Mouse (Mus musculus) neural tube, embryonic 10.5 days (tissue): ENCODE data around the gene Psmd6.

Experiments used
- DNase-seq: peaks from one replicate; pipeline ENCODE4 v3.0.0-alpha.2; 2017; ENCODE audit warnings: low spot score; ENCODE audit errors: extremely low spot score

Psmd6 gene

GRCm38 (mm10) chr14:14064486-14065141, 56.2 kb downstream of the Psmd6 start:
- DNase-seq = no peak

GRCm38 (mm10) chr14:14063382-14063781, 57.4 kb downstream of the Psmd6 start:
- no peak for DNase-seq

GRCm38 (mm10) chr14:14062531-14063245, 58.1 kb downstream of the Psmd6 start:
- DNase-seq = no peak
